Mouse (Mus musculus): ENCODE results near the gene Amdhd2. TPM values are rescaled to one million over a fixed set of nuclear protein-coding genes. Genes with fewer than 3 reads are reported as not detected.

The Amdhd2 gene
- 28.9 and 38.4 TPM in 2 replicates for polyA plus RNA-seq (2021; fragmentation: Nextera tagmentation)
- long read RNA-seq, experiment 1, transcript Amdhd2-201 (11 exons, 1,496 nt), result major isoform, 25 of 39 reads
- long read RNA-seq, experiment 1, partial matches to known transcripts, result 5 of 39 reads
- long read RNA-seq, experiment 1, other reads (novel, unspliced or antisense), result 5 of 39 reads
- long read RNA-seq, experiment 2, transcript Amdhd2-204 (2 exons, 1,225 nt), result minor isoform, 8 of 87 reads
- long read RNA-seq, experiment 2, transcript Amdhd2-201 (11 exons, 1,496 nt), result major isoform, 54 of 87 reads
- long read RNA-seq, experiment 2, partial matches to known transcripts, result 1 of 87 reads
- long read RNA-seq, experiment 2, other reads (novel, unspliced or antisense), result 24 of 87 reads

DNA sequence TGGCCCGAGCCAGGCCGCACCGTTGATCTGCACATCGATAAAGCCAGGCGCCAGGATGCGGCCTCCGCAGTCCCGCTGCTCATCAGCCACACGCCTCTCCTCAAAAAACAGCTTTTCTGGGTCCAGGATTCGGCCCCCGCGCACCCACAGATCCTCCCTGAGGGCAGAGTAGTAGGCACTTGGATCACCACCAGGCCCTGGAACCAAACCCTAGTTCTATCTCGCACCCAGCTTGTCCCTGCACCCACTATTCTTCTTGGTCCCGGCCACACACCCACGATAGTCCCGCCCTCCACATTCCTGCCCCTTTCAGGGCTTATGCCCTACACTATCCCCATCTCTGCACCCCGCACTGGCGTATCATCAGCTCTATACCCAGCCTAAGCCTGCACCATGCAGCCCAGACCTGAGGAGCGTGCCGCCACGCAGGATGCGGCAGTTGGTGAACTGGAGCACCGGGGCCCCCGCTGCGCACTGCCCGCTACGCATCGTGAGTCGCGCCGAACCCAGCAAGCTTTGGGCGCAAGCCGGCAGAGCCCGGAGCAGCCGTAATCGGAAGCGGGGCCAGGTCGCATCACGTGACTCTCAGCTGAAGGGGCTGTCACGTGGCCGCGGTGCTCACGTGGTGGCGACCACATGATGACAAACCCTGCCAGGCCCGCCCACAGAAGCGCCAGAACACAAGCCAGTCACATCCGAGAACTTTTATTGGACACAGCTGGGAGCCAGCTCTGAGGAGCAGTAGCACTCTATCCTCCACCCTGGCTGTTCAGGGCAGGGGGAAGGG is at the start of gene Amdhd2:
Amdhd2 (minus strand) TSS at position 591 of the 787 bp plus-strand sequence.

DNA sequence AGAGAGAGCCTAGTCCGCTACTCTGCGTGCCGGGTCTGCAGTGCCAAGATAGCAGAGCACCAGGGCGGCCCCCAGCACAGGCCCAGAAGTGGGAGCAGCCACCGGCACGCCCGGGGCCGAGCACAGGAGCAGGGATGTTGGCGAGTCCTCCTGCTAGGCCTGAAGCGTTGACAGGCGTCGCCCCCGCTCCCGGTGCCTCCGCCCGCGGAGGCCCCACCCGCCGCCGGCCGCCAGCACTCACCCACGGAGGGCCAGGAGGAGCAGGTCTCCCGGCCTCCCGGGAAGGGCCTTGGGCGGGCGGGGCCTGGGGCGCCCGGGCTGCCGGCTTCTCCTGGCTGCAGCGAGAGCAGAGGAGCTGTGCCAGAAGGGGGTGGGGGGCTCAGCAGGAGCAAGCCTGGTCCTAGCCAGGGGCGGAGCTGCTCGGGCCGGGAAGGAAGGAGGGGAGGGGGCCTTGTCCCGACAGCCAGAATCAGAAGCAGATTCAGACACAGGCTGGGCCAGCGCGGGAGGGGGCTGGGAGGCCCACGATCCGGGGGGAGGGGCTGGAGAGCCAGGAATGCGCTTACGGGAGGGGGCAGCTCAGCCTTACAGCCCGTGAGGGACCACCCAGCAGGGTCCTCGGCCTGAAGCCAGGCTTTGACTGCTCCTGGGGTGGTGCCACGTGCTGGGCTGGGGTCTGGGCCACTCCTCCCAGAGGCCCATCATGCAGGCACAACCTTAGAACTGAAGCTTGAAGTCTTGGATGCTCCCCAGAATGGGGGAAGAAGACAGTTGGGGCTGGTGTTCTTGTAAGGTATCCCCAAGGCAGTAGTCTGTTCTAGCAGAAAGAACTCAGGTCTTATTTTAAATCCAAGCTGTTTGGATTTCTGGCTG is 45.7 kb upstream of the Amdhd2 start, which contains the start of gene Ntn3:
Ntn3 (minus strand) TSS at position 489 of the 873 bp plus-strand sequence.

GRCm38 (mm10) chr17:24205284-24205888 is 41.8 kb upstream of the Amdhd2 start, which contains the start of gene Tbc1d24:
Gene Tbc1d24, minus strand, starts transcription at chr17:24205562.

GRCm38 (mm10) chr17:24169317-24170065 is 5.9 kb upstream of the Amdhd2 start, which contains the start of gene Atp6v0c:
Gene Atp6v0c, minus strand, starts transcription at chr17:24169702.

GRCm38 (mm10) chr17:24150824-24151223 is 12.7 kb downstream of the Amdhd2 start, which contains the start of gene Pdpk1:
Gene Pdpk1, minus strand, starts transcription at chr17:24150924.

Other genes starting within 250 kb of the Amdhd2 start
- not detected in 2 replicates for gene Dcpp3, start 246.3 kb downstream of the Amdhd2 start, polyA plus RNA-seq (2021; fragmentation: Nextera tagmentation)
- gene Sbp, start 222.1 kb downstream of the Amdhd2 start, polyA plus RNA-seq (2021; fragmentation: Nextera tagmentation), result 0.18 and 0.30 TPM in 2 replicates
- gene Sbpl, start 208.5 kb downstream of the Amdhd2 start, polyA plus RNA-seq (2021; fragmentation: Nextera tagmentation), result not detected in 2 replicates
- 0.21 and 0.34 TPM in 2 replicates for gene Prss30, start 183.2 kb downstream of the Amdhd2 start, polyA plus RNA-seq (2021; fragmentation: Nextera tagmentation)
- 0.25 and 0.28 TPM in 2 replicates for gene Prss22, start 165.7 kb downstream of the Amdhd2 start, polyA plus RNA-seq (2021; fragmentation: Nextera tagmentation)
- gene Prss27, start 125.6 kb downstream of the Amdhd2 start, polyA plus RNA-seq (2021; fragmentation: Nextera tagmentation), result not detected in 2 replicates
- gene Kctd5, start 90.3 kb downstream of the Amdhd2 start, polyA plus RNA-seq (2021; fragmentation: Nextera tagmentation), result 28.2 and 31.2 TPM in 2 replicates
- gene Pdpk1, start 12.8 kb downstream of the Amdhd2 start, polyA plus RNA-seq (2021; fragmentation: Nextera tagmentation), result 47.2 and 54.0 TPM in 2 replicates
- 2,331 and 2,377 TPM in 2 replicates for gene Atp6v0c, start 5.9 kb upstream of the Amdhd2 start, polyA plus RNA-seq (2021; fragmentation: Nextera tagmentation)
- 13.4 and 14.3 TPM in 2 replicates for gene Tbc1d24, start 41.8 kb upstream of the Amdhd2 start, polyA plus RNA-seq (2021; fragmentation: Nextera tagmentation)
- gene Ntn3, start 45.8 kb upstream of the Amdhd2 start, polyA plus RNA-seq (2021; fragmentation: Nextera tagmentation), result 1.7 and 2.5 TPM in 2 replicates
- 6.3 and 6.7 TPM in 2 replicates for gene Tedc2, start 57.1 kb upstream of the Amdhd2 start, polyA plus RNA-seq (2021; fragmentation: Nextera tagmentation)
- gene Ccnf, start 87.7 kb upstream of the Amdhd2 start, polyA plus RNA-seq (2021; fragmentation: Nextera tagmentation), result 1.6 and 2.0 TPM in 2 replicates
- 0.21 and 0.36 TPM in 2 replicates for gene Abca17, start 187.3 kb upstream of the Amdhd2 start, polyA plus RNA-seq (2021; fragmentation: Nextera tagmentation)
- 14.0 and 19.0 TPM in 2 replicates for gene Abca3, start 188.2 kb upstream of the Amdhd2 start, polyA plus RNA-seq (2021; fragmentation: Nextera tagmentation)

Measured in layer of hippocampus, adult 6 months (tissue).